Mouse (Mus musculus) right cerebral cortex, postnatal 4 days (tissue): ENCODE data around the gene Ikzf2.
A peak's percentile ranks its signal among the peaks of the same experiment; 100 is the strongest.

ENCODE experiments used
- DNase-seq: peaks from one replicate; pipeline ENCODE4 v3.0.0-alpha.2; 2022

The Ikzf2 gene

DNA sequence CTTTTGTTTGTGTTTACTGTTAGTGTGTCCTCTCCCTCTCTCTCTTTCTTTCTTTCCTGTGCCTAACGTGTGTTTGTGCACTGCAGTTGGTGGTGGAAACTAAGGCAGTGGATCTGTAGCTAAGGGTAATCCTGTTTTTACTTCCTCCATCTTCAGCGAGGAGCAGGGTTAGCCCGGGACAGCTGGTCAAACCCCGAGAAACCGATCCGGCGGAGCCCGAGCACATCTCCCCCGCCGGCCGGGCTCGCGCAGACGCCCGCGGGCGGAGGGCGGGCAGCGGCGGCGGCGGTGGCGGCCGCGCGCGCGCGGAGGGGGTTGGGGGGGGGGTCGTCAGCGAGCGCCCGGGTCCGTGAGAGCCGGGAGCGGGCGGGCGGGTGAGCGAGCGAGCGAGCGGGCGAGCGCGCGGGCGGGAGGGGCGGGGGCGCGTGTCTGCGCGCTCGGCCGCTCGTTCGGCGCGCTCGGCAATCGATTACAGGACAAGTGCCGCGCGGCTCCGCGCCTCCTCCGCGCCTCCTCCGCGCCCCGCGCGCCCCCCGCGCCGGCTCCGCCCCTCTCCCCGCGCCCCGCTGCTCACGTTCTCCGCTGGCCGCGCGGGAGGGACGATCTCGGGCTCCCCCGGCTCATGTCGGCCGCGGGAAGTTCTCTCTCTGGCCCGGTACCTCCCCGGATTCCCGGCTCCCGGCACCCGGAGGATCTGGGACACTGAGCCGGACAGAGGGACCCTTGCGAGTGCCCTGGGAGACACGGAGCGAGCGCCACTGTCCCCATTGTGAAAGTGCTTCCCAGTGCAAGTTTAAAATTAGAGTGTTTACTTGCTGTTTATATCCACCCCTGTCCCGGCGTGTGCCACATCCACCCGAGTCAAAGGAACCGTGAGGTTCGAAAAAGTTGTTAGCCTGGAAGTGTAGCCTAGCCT lies at the start of gene Ikzf2:
Ikzf2 (minus strand) TSS at position 170 of the 916 bp plus-strand sequence.
- DNase-seq: peak; percentile 74

DNA sequence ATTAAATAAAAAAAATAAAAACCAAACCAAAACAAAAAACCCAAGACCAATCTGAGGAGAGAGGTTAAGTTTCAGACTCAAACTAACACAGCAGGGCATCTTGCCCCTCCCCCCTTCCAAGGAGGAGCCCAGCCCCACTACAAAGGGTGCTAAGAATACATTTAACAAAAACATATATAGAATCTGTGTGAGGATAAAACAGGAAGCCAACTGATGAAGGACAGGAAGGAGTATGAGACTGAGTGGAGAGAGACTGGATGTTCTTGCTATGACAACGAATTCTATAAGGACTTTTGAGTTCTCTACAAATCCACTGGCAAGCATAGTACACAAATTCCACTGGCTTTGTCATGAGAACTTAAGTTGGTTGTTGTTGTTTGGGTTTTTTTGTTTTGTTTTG lies 42.7 kb upstream of the Ikzf2 start:
- DNase-seq: no peak

GRCm38 (mm10) chr1:69729031-69729679 lies 42.1 kb upstream of the Ikzf2 start:
- no peak for DNase-seq

DNA sequence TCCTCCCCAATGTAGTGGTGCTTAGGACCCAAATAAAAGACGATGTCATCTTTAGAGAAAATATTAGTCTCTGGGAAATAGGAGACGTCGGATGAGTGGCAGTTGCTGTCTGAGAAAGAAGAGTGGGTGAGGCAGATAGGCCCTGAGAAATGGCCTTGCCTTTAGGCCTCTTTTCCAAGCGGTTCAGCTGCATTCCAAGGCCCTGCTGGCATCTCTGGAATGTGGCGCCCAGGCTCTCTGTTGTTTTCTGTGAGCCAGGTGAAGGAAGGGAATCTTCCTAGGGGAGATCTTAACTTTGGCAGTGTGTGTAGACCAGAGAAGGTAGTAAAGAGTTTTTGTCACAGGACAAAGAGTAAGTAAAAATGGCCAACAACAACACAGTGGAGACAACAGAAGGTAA lies 40.9 kb upstream of the Ikzf2 start:
- no peak for DNase-seq

DNA sequence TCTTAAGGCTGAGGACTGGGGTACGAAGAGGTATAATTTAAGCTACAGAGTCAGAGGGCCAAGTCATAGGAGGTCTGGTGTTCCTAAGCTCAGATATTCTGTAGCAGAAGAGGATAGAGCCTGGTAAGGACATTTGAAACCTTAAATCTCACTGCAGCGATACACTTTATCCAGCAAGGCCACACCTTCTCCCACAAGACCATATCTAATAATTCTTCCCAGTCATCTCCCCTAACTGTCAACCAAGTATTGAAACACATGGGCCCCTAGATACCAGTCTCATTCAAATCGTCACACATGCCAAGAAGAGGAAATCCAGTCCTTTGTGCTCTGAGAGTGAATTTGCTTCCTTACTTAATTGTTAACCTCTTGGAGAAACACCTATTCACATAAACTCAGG lies 30.1 kb upstream of the Ikzf2 start:
- DNase-seq: no peak

GRCm38 (mm10) chr1:69708571-69708970 lies 21.5 kb upstream of the Ikzf2 start:
- DNase-seq: no peak

GRCm38 (mm10) chr1:69703506-69704156 lies 16.6 kb upstream of the Ikzf2 start:
- DNase-seq: no peak

DNA sequence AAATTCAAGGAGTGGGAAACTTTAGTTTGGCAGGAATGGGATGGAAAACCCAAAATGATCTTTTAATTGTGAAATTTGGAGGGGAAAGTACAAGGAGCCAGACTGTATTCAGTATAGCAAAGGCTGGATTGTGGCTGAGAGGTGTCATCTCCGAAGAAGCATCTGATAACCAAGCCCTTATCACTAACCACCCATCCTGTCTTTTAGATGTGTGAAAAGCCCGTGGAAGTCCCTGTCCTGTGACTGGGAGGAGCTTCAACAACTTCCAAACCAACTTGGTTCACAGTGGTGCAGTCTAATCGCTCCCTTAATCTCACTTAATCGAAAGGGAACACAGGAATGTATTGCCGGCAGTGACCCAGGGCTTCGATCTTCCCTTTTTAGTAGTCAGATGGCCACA lies 4.9 kb upstream of the Ikzf2 start:
- no peak for DNase-seq

GRCm38 (mm10) chr1:69688961-69689360 lies 1.9 kb upstream of the Ikzf2 start:
- DNase-seq: no peak

GRCm38 (mm10) chr1:69688118-69688517 lies 1.1 kb upstream of the Ikzf2 start:
- no peak for DNase-seq

GRCm38 (mm10) chr1:69686741-69687075 lies 337 bp downstream of the Ikzf2 start:
- no peak for DNase-seq

GRCm38 (mm10) chr1:69685890-69686490 lies 1.1 kb downstream of the Ikzf2 start:
- DNase-seq: no peak

DNA sequence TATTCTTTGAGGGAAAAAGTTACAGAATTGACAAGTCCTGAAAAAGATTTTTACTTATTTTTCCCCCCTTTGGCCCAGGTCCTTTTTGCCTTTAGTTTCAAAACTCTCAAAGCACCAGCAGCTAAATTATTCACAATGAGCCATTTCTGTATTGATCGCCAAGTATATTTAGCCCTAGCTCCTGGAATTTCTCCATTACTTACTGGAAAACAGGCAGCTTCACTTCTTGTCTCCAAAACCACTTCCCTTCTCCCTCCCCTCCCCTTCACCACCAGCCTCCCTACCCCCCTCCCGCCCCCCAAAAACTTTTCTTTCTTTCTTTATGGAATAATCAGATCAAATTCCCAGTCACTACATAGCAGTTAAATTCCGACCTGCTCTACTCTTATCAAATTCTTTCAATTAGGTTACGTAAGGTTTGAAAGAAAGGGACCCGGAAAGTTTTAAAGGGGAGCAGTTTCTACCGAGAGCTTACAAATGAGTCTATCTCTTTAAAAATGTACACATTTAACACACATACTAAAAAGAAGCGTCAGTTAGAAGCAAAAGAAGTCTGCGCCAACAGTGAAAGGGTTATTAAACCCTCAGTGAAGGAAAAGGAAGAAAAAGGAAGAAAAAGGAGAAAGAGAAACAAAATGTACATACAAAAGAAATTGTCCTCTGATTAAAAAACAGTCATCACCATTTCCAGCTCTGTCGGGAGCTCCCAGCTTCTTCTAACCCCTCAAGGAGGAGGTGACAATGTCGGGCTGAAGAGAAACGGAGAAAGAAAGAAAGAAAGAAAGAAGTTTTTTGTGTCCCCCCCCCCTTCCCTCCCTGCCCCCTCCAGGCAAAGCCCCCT lies 1.8 kb downstream of the Ikzf2 start:
- no peak for DNase-seq

DNA sequence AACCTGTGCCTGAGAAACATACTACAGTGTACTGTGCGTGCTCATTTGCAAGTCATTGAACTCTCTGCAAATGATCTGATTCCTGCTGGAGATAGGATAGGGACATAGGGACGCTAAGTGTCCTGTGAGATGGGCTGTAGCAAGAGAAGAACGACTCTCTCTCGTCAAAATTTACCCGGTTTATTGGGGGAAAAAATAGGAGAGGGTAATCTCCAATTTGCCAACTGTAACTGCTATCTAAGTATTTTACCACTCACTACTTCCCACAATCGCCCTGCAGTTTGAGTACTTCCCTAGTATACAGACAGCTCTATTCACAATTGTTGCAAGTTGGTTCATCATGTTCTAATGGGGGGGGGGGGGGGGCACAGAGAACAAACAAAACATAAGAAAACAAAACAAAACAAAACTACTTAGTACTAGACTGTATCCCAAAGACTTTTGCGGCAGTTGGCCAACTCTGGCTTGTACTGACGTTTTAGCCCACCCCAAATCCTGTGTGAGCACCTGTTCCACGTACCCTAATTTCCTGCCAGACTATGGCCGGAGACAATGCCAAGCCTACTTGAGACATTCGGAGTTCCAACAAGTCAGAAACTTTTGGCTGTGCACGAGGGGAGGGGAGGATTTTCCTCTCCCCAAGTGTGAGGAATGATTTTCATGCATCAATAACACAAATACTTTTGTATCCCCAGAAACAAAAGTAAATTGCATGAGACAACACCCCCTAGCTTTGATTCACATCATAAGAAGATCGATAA lies 2.6 kb downstream of the Ikzf2 start:
- no peak for DNase-seq

- no peak for DNase-seq
Observed at GRCm38 (mm10) chr1:69683851-69684250, 3.2 kb downstream of the Ikzf2 start.

- no peak for DNase-seq
Observed at GRCm38 (mm10) chr1:69683058-69683457, 4.0 kb downstream of the Ikzf2 start.

DNA sequence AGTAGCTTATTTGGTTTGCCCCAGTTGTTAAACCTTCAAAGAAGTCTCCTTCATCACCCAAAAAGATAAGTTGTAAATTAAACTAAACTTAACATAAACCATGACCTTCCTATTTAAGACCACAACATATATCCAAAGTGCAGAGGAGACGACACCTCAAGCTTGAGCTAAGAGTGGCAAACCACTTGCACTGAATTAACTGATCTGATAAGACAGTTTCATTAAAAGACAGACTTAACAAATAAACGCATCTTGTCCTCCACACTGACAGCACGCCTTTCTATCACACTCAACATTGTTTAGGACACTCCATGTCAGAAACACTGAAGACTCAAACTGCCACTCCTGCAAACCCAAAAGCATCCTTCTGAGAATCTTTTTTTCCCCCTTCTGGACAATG lies 4.8 kb downstream of the Ikzf2 start:
- no peak for DNase-seq

DNA sequence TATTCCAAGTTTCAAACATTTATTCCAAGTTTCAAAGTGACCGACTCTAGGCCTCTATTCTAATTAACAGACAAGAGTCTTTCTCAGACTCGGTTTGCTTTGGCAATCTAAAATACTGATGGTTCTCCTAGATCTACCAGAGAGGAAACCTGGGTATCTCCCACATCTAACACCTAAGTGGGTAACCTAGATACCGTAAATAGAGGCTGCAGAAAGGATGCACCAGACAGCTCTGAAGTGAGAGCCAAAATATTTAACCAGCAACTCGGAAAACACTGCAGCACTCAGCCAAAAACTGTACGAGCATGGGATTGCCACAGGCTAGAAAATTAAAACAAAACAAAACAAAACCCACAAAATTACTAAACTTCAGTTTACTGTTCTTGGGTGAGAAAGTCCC lies 6.0 kb downstream of the Ikzf2 start:
- DNase-seq: no peak

DNA sequence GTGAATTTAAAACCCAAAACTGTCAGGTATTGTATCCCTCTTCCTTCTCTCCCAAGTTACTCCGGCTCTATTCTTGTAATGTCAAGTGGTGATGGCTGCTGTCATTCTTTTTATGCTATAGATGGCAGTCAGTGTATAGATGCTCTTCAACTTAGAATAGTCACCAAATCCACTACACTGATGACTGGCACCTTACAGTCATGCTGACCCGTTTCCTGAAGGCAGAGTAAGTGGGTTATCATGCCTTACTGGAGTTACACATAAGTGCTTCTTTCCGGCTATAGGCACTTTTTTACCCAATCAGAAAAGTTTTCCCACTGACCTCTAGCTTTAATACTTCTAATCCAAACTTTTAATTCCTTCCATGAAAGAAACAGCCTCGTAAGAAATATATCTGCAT lies 6.5 kb downstream of the Ikzf2 start:
- DNase-seq: no peak

DNA sequence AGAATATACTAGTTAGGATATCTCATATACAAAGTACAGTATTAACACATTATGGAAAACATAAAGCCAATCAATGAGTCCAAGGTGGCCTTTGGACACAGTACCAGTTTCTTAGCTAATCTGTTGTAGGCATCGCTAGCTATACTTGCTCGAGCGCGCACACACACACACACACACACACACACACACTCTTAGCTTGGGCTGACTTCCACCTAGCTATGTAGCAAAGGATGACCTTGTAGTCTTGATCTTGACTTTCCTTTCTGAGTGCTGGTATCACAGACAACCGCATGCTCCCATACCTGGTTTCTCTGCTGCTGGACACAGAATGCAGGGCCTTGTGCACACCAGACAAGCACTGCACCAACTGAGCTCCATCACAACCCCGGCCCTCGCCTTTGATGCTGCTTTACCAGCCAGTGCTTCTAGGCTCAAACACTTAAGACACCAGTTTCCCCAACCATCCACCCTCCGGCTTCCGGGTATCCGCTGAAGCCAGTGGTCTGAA lies 17.1 kb downstream of the Ikzf2 start:
- no peak for DNase-seq

DNA sequence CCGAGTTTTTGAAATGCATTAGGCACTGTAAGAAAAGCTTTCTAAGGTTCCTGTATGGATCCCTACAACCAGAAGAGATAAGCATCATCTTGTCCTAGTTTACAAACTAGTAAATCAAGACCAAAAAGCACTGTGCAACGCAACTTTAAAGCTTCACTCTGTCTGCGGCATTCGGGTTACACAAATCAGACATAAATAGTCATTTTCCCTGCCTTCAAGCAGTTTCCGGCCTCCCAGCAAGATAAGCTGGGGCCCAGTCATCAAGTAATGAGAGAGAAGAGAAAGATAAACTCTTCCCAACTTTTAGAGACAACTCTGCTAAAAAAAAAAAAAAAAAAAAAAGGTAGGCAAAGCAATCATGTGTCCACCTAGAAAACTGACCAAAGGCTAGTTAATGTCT lies 19.6 kb downstream of the Ikzf2 start:
- no peak for DNase-seq

DNA sequence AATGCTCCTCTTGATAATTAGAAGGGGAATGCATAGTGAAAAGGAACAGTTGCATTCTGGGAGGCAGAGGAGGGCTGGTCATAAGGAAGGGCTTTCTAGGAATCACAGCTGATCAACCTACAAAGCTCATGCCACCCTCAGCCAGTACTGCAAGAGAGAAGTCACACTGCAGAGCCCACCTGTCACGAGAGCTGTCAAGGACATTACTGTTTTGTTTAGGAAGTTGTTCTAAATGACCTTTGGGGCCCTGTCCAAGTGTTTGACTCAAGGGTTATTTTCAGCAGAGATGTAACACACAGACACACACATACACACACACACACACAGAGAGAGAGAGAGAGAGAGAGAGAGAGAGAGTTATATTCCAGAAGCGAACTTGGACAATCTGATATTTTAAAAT lies 27.3 kb downstream of the Ikzf2 start:
- DNase-seq: no peak
